Mouse (Mus musculus) neural tube, embryonic 11.5 days (tissue): ENCODE data around the gene Dgkd. TPM values are rescaled to one million over a fixed set of nuclear protein-coding genes. Genes with fewer than 3 reads are reported as not detected.

Source experiments
- ATAC-seq: fragments of 200-750 bp; cut with Nextera tagmentation; 2 replicates; pipeline ENCODE4 v1.8.0; 2017; ENCODE audit warnings: moderate number of reproducible peaks, mild to moderate bottlenecking, moderate TSS enrichment, moderate library complexity; ENCODE audit not compliant: insufficient read depth, low FRiP score, low TSS enrichment
- DNase-seq: peaks from one replicate; pipeline ENCODE4 v3.0.0-alpha.2; 2015; ENCODE audit warnings: low spot score
- H3K27ac ChIP-seq: fragments of 300-500 bp; sonication (generic); 2 replicates; pipeline ENCODE4 v1.5.1; 2014; ENCODE audit warnings: low read depth, mild to moderate bottlenecking, low read length
- H3K27me3 ChIP-seq: fragments of 300-500 bp; sonication (generic); 2 replicates; pipeline ENCODE4 v1.6.1; 2014; ENCODE audit warnings: mild to moderate bottlenecking, low read length, mixed read lengths; ENCODE audit not compliant: control insufficient read depth, insufficient read depth
- H3K36me3 ChIP-seq: fragments of 300-500 bp; sonication (generic); 2 replicates; pipeline ENCODE4 v1.6.1; 2014; ENCODE audit warnings: mild to moderate bottlenecking, low read length, moderate library complexity, mixed read lengths; ENCODE audit not compliant: control insufficient read depth, insufficient read depth
- H3K4me1 ChIP-seq: fragments of 300-500 bp; sonication (generic); 2 replicates; pipeline ENCODE4 v1.6.1; 2014; ENCODE audit warnings: low read length, mixed read lengths; ENCODE audit not compliant: control insufficient read depth, insufficient read depth
- H3K4me2 ChIP-seq: fragments of 300-500 bp; sonication (generic); 2 replicates; pipeline ENCODE4 v1.6.1; 2014; ENCODE audit warnings: low read depth, mild to moderate bottlenecking, moderate library complexity
- H3K4me3 ChIP-seq: fragments of 300-500 bp; sonication (generic); 2 replicates; pipeline ENCODE4 v1.5.1; 2014; ENCODE audit warnings: low read depth, low read length
- H3K9ac ChIP-seq: fragments of 300-500 bp; sonication (generic); 2 replicates; pipeline ENCODE4 v1.6.1; 2014; ENCODE audit warnings: mild to moderate bottlenecking, low read length
- H3K9me3 ChIP-seq: fragments of 300-500 bp; sonication (generic); 2 replicates; pipeline ENCODE4 v1.6.1; 2016; ENCODE audit warnings: low read length; ENCODE audit not compliant: control insufficient read depth
- WGBS: fragments of 180-500 bp; shearing (Covaris S2); extraction: QIAGEN DNeasy Blood & Tissue Kit; methylation state at CpG from one replicate; pipeline ENCODE4 v1.1.7; 2014; 5-methylcytosine and 5-hydroxymethylcytosine counted together
- polyA plus RNA-seq: library from polyadenylated mRNA; unstranded; fragments of >200 nt; fragmentation: Nextera tagmentation; extraction: Ambion mirVana; gene quantifications from 2 replicates; pipeline ENCODE4 v1.2.1, GENCODE M21; 2014

Gene Dgkd
- polyA plus RNA-seq, 1 experiment from 2014 or later = 40.1 TPM

DNA sequence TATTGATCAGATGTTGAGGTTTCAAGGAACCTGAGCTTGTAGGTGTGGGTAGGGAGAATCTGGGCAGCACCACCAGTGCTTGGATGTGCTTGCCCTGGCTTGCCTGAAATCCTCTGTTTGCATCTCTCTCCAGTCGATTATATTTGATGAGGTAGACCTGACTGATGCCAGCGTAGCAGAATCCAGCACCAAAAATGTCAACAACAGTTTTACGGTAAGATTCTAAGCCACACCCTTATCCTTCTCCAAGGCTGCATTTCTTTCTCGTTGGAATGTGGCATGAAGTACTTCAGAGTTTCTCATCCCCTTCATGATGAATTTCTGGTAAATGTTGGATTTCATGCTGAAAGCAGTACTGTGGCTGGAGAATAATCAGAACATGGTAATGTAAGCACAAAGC is 28.6 kb downstream of the Dgkd start:
- DNase-seq = no peak
- no peaks in the 10 kb centered on the region for H3K4me1 ChIP-seq
- no peak for ATAC-seq
- no peak overlapping the region for H3K4me3 ChIP-seq
- no peak overlapping the region for H3K27ac ChIP-seq
- no peaks in the 10 kb centered on the region for H3K36me3 ChIP-seq
- H3K9me3 ChIP-seq = no peaks in the 10 kb centered on the region
- WGBS = 88% methylated on average over 4 of the region's 4 CpGs
- no peaks in the 10 kb centered on the region for H3K27me3 ChIP-seq
- H3K4me2 ChIP-seq = no peak overlapping the region
- no peak overlapping the region for H3K9ac ChIP-seq

DNA sequence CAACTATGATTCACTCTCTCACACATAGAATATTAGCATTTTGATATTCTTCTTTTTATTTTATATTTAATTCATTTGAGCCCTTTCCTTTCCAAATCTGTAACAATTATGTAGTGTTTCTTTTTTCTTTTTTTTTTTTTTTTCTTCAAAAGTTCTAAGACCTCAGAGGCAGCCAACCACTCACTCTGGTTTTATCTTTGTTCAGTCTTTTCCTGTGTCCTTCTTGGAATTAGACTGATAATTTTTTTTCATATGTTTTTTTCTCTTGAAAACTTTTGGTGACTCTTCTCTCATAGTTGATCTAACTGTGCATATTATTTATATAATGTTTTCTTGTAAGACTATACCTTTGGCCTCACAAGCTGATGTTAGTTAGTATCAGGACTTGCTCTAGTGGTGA is 29.5 kb downstream of the Dgkd start:
- Histone ChIP-seq H3K9me3 (no peaks in the 10 kb centered on the region), H3K27ac (no peak overlapping the region), H3K4me1 (no peaks in the 10 kb centered on the region), H3K36me3 (no peaks in the 10 kb centered on the region), H3K4me3 (no peak overlapping the region), H3K27me3 (no peaks in the 10 kb centered on the region), H3K9ac (no peak overlapping the region), H3K4me2 (no peak overlapping the region)
- no peak for ATAC-seq
- DNase-seq = no peak

DNA sequence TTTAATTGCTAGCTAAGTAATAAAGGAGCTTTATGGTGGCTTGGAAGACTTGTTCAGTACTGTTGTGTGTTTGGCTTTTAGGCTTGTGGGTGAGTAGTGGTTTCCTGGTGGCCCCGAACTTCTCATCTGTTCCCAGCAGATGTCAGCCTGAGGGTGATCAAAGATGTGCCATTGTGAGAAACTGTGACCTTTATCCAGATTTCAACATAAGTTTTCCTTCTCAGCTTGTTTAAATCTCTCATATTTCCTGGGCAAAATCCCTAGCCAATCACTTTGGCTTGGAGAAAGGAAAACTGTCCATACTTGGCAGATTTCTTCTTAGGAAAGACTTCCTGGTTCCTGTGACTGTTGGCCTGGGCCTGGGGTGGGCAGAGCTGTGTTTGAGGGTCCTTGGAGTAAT is 37.9 kb downstream of the Dgkd start:
- Histone ChIP-seq H3K4me2 (no peak overlapping the region), H3K4me3 (no peak overlapping the region), H3K27me3 (no peaks in the 10 kb centered on the region), H3K9me3 (no peaks in the 10 kb centered on the region), H3K36me3 (no peaks in the 10 kb centered on the region), H3K4me1 (no peaks in the 10 kb centered on the region), H3K9ac (no peak overlapping the region), H3K27ac (no peak overlapping the region)
- WGBS = 75% methylated on average over 1 of the region's 1 CpGs
- ATAC-seq (no peak), DNase-seq (no peak)

DNA sequence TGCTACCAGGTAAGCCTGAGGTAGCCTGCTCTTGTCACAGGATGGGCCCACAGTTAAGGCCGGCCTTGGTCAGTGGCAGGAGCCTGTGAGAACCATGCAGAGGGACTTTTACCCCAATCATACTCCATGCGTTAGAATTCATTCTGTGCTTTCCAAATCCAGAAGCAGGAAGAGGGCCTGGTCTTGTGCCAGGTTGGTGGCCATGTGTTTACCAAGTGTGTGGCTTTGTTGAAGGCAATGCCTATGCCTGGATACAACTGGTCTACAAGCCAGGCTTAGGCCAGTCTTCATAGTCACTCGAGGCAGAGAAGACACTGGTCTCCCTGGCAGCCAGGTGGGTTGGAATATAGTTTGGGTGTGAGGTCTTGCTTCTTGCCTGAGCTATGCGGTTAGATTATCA is 38.5 kb downstream of the Dgkd start:
- no peaks in the 10 kb centered on the region for H3K36me3 ChIP-seq
- H3K4me1 ChIP-seq = no peaks in the 10 kb centered on the region
- DNase-seq (no peak), ATAC-seq (no peak)
- H3K9me3 ChIP-seq = no peaks in the 10 kb centered on the region
- H3K27me3 ChIP-seq = no peaks in the 10 kb centered on the region
- no peak overlapping the region for H3K27ac ChIP-seq
- no peak overlapping the region for H3K4me2 ChIP-seq
- 95% methylated on average over 4 of the region's 4 CpGs for WGBS
- H3K9ac ChIP-seq = no peak overlapping the region
- H3K4me3 ChIP-seq = no peak overlapping the region

DNA sequence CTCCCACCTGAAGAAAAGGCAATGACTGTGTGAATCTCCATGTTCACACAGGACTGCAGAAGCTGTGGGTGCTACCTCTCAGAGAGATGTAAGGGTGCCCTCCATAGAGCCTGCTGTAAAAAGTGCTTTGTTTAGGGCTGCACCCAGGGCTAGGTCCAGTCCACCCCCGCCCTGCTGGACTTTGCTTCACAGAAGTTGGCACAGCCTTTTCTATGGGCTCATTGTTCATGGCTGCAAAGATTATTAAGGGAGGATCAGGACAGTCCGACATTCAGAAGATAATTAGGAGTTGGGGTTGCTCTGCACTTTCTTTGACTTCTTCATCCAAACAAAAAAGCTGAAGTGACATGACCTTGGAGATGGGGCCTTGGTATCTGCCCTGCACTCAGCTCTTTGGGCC is 39.4 kb downstream of the Dgkd start:
- H3K4me1 ChIP-seq = no peaks in the 10 kb centered on the region
- H3K27me3 ChIP-seq = no peaks in the 10 kb centered on the region
- H3K4me2 ChIP-seq = no peak overlapping the region
- H3K4me3 ChIP-seq = no peak overlapping the region
- DNase-seq (no peak), ATAC-seq (no peak)
- 75% methylated on average over 2 of the region's 2 CpGs for WGBS
- H3K9ac ChIP-seq = no peak overlapping the region
- H3K36me3 ChIP-seq = no peaks in the 10 kb centered on the region
- no peaks in the 10 kb centered on the region for H3K9me3 ChIP-seq
- no peak overlapping the region for H3K27ac ChIP-seq

DNA sequence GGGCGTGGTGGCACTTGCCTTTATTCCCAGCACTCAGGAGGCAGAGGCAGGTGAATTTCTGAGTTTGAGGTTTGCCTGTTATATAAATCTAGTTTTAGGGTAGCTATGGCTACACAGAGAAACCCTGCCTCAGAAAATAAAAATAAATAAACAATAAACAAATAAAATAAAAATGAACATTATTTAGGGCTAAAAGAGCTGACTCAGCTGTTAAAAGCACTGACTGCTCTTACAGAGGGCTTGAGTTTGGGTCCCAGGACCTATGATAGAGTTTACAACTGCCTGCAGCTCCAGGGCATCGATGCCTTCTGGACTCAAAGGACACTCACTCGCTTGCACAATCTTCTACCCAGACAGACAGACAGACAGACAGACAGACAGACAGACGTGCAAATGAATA is 40.3 kb downstream of the Dgkd start:
- no peak overlapping the region for H3K27ac ChIP-seq
- H3K36me3 ChIP-seq = no peaks in the 10 kb centered on the region
- no peaks in the 10 kb centered on the region for H3K4me1 ChIP-seq
- DNase-seq (no peak), ATAC-seq (no peak)
- no peaks in the 10 kb centered on the region for H3K9me3 ChIP-seq
- no peak overlapping the region for H3K9ac ChIP-seq
- no peaks in the 10 kb centered on the region for H3K27me3 ChIP-seq
- H3K4me2 ChIP-seq = no peak overlapping the region
- WGBS = 86% methylated on average over 4 of the region's 4 CpGs
- no peak overlapping the region for H3K4me3 ChIP-seq

DNA sequence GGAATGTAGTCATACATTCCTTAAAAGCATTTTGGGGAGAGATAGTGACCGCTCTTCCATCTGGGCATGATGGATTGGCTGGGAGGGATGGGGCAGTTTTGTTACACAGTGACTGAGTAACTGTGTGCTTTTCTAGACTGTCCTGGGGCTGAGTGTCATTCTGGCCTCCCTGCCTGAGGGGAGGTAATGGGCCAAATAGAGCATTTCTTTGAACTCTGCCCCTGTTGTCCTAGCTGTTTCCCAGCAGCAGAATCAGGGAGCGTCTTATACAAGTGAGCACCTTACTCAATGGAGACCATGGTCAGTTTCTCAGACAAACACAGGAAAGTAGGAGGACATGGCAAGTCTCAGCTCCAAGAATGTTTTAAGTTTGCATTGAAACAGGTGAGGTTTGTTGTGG is 43.8 kb downstream of the Dgkd start:
- Histone ChIP-seq H3K4me2 (no peak overlapping the region), H3K27ac (no peak overlapping the region), H3K9ac (no peak overlapping the region), H3K4me1 (no peaks in the 10 kb centered on the region), H3K4me3 (no peak overlapping the region), H3K36me3 (no peaks in the 10 kb centered on the region), H3K9me3 (no peaks in the 10 kb centered on the region), H3K27me3 (no peaks in the 10 kb centered on the region)
- DNase-seq = no peak
- WGBS = 84% methylated on average over 2 of the region's 2 CpGs
- no peak for ATAC-seq

DNA sequence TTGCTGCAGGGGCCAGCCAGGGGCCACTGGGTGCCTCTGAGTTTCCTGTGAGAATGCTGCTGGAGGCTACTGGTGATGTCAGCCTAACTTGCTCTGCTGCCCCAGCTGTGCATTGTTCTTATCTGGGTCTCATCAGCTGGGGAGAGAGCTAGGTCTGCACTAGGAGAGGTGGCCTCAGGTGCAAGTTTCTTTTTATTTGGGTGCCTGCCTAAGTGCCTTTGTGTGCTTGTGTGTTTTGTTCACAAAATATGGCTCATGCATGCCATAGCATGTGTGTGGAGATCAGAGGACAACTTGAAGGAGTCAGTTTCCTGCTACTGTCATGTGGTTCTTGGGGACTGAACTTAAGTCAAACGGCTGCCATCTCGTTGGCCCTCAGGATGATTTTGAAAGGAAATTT is 46.6 kb downstream of the Dgkd start:
- Histone ChIP-seq H3K27ac (no peak overlapping the region), H3K4me3 (no peak overlapping the region), H3K27me3 (no peaks in the 10 kb centered on the region), H3K9me3 (no peaks in the 10 kb centered on the region), H3K36me3 (no peaks in the 10 kb centered on the region), H3K4me2 (no peak overlapping the region), H3K4me1 (no peaks in the 10 kb centered on the region), H3K9ac (no peak overlapping the region)
- 91% methylated on average over 2 of the region's 2 CpGs for WGBS
- DNase-seq = no peak
- no peak for ATAC-seq

DNA sequence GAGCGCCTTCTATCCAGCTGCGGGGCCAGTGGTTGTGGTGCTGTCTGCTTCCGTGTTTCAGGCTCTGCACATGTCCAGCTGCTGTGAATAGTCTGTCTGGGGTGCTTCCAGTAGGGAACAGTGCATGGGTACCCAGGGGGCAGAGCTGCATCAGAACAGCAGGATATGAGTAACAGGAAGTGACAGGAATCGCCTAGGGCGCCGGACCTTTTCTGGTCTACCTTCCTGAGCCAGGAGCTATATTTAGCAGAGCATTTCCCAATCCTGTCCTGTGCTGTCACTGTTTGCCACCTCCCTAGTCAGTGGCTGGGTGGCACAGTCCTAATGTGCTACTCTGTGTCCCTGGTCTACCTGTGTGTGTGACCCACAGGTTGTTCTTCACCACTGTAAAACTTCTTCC is 47.9 kb downstream of the Dgkd start:
- ATAC-seq = no peak
- 90% methylated on average over 6 of the region's 6 CpGs for WGBS
- DNase-seq = no peak

More for the DNA sequence above, 47.9 kb downstream of the Dgkd start:
- no peaks in the 10 kb centered on the region for H3K36me3 ChIP-seq
- H3K27me3 ChIP-seq = no peaks in the 10 kb centered on the region
- no peak overlapping the region for H3K4me3 ChIP-seq
- no peaks in the 10 kb centered on the region for H3K9me3 ChIP-seq
- H3K4me1 ChIP-seq = no peaks in the 10 kb centered on the region
- H3K4me2 ChIP-seq = no peak overlapping the region
- H3K27ac ChIP-seq = no peak overlapping the region
- no peak overlapping the region for H3K9ac ChIP-seq
